Mouse (Mus musculus) E14TG2a.4 (cell line): ENCODE results near the gene Kat6b.

Experiments used
- CTCF ChIP-seq: conservative IDR thresholded peaks from 2 replicates; pipeline ENCODE4 v1.5.1; 2014; ENCODE audit warnings: low read length
- POU5F1 ChIP-seq: IDR thresholded peaks from 2 replicates; pipeline ENCODE4 v1.6.1; 2014; ENCODE audit warnings: low read length, borderline replicate concordance

DNA sequence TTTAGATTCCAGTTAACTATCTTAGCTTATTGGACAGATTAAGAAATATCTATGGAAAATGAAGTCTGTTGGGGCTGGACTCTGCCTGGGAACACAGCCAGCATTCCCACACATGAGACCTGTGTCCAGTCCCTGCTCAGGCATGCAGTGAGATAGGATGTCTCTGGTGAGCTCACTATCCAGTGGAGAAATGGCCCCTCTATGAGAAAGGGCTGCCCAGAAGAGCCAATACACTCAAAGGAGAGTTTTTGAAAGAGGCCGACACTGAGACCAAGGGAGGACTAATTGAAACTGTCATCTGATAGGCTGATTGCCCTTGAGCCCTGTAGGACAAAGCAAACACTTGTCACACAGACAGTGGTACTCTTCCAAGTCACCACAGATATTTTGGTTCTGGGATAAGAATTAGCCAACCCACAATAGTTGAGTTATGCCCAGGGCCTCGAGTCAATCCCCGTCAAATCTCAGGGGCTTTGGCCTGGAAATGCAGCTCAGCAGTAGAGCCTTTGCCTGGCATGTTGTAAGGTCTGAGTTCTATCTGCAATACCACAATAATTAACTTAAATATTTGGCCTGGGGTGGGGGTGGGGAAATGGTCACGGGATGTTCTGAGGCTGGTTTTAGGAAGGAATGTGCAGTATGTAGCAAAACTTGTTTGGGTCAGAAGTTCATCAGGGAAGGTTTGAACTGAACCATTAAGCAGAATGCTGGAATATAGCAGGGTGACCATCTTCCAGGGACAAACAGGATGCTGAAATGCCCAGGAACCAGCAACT lies 239.4 kb downstream of the Kat6b start:
- TF ChIP-seq CTCF (no peak), POU5F1 (no peak)
